Mouse (Mus musculus) olfactory bulb, adult 2 months (tissue): ENCODE results near the gene BC035947.

Experiments used
- CTCF ChIP-seq: fragments of 200-500 bp; IDR thresholded peaks from 2 replicates; pipeline ENCODE4 v1.5.1; 2012; ENCODE audit warnings: low read depth, mild to moderate bottlenecking, low read length, moderate library complexity; ENCODE audit not compliant: insufficient read depth
- POLR2A ChIP-seq: fragments of 200-500 bp; IDR thresholded peaks from 2 replicates; pipeline ENCODE4 v1.6.1; 2012; ENCODE audit warnings: mild to moderate bottlenecking, low read depth, low read length, moderate library complexity; ENCODE audit not compliant: insufficient read depth

DNA sequence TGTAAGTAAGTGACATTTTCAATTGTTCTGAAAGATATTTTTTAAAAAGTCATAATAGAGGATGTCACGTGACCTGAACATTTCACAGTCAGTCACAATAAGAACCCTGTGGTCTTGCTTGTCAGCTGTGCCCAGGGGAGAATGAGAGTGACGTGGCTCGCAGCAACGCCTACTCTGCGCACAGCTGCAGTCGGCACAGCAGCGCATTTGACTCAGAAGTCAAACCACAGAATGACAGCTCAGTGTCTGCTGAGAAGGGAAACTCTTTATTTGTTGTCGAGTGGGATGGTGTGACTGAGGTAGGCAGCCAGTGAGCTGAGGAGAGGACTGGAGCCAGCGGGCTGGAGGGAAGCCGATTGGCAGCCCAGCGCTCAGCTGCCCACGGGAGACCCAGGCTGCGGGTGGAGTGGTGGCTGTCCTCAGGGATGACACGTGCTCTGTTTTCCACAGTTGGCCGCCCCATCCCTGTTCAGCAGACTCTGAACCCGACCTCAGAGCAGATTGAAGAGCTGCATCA lies 25.6 kb upstream of the BC035947 start:
- TF ChIP-seq CTCF (no peak), POLR2A (peak; percentile 24; the same call in 1 of the 2 replicates)
